Mouse (Mus musculus) limb, embryonic 10.5 days (tissue): ENCODE measurements around the gene Nexn. TPM values are rescaled to one million over a fixed set of nuclear protein-coding genes. Genes with fewer than 3 reads are reported as not detected.

Source experiments
- DNase-seq: peaks from one replicate; pipeline ENCODE4 v3.0.0-alpha.2; 2017; ENCODE audit warnings: low spot score
- H3K27ac ChIP-seq: fragments of 300-500 bp; sonication (generic); 2 replicates; pipeline ENCODE4 v1.5.1; 2016; ENCODE audit warnings: mild to moderate bottlenecking
- H3K27me3 ChIP-seq: fragments of 300-500 bp; sonication (generic); 2 replicates; pipeline ENCODE4 v1.6.1; 2016; ENCODE audit warnings: low read depth, mild to moderate bottlenecking; ENCODE audit not compliant: poor library complexity, severe bottlenecking
- H3K36me3 ChIP-seq: fragments of 300-500 bp; sonication (generic); 2 replicates; pipeline ENCODE4 v1.6.1; 2016; ENCODE audit warnings: mild to moderate bottlenecking, moderate library complexity
- H3K4me1 ChIP-seq: fragments of 300-500 bp; sonication (generic); 2 replicates; pipeline ENCODE4 v1.6.1; 2016
- H3K4me3 ChIP-seq: fragments of 300-500 bp; sonication (generic); 2 replicates; pipeline ENCODE4 v1.5.1; 2016; ENCODE audit warnings: mild to moderate bottlenecking, moderate library complexity
- H3K9me3 ChIP-seq: fragments of 300-500 bp; sonication (generic); replicated peaks from 2 replicates; pipeline ENCODE4 v1.6.1; 2016; ENCODE audit warnings: mild to moderate bottlenecking
- WGBS: fragments of 180-500 bp; shearing (Covaris S2); methylation state at CpG from one replicate; pipeline ENCODE4 v1.1.7; 2016; 5-methylcytosine and 5-hydroxymethylcytosine counted together
- polyA plus RNA-seq: library from polyadenylated mRNA; unstranded; fragments of >200 nt; fragmentation: Nextera tagmentation; extraction: Ambion mirVana; gene quantifications from 2 replicates; pipeline ENCODE4 v1.2.1, GENCODE M21; 2016

The Nexn gene
- polyA plus RNA-seq, 1 experiment from 2014 or later = 3.0 TPM

DNA sequence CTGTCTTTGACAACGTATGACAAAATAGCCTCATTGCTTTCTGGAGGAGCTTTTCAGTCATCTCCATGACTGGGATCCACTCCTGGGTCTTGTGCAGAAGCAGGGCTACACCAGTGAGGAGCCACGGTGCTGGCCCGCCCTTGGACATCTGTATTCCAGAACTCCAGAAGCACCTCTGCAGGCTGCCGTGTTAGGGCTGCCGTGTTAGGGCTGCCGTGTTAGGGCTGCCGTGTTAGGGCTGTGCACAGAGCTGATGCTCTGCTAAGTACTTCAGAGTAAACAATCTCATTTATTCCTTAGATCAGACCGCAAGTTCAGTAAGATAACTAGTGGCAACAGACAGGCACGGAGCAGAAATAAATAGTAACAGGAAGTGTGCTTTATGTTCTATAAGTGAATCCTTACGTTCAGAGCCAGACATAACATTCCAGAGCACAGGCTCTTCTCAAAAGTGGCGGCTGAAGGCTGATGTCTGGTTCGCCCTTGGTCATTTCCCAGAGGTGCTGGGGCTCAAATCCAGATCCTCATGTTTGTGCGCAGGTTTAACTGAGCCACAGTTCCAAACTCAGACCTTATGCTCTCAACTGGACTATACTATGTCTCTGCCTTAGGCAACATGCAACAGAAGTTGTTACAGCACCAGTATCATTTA is 27.5 kb upstream of the Nexn start:
- peaks cover 19% of the 10 kb centered on the region for H3K4me1 ChIP-seq
- WGBS = 80% methylated on average over 13 of the region's 13 CpGs
- DNase-seq = no peak
- H3K27me3 ChIP-seq = no peaks in the 10 kb centered on the region
- H3K4me3 ChIP-seq = no peak overlapping the region
- 0 out of 2 replicates have a peak overlapping the region, but pooled peaks have one; percentile 34 for H3K27ac ChIP-seq
- H3K9me3 ChIP-seq = no peaks in the 10 kb centered on the region
- peaks cover 48% of the 10 kb centered on the region for H3K36me3 ChIP-seq

DNA sequence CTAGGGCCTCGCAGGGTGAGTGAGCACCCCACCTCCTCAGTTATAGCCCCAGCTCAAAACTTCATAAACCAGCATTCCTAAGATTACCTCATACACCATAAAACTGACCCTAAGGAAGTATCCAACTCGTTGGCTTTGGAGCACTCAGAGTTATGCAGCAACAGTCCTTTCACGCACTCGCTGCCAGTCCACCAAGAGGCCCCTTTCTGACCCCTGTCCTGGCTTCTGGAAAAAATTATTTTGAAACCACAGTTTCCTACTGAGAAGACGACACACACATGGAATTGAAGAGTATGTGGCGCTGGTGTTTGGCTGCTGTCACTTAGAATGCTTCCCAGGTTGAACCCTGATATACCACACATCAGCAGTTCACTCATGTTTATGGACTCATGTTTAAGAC is 25.7 kb upstream of the Nexn start:
- DNase-seq = no peak
- Histone ChIP-seq H3K4me1 (peaks cover 19% of the 10 kb centered on the region), H3K27ac (no peak overlapping the region), H3K4me3 (no peak overlapping the region), H3K27me3 (no peaks in the 10 kb centered on the region), H3K9me3 (no peaks in the 10 kb centered on the region), H3K36me3 (peaks cover 57% of the 10 kb centered on the region)
- WGBS = 70% methylated on average over 6 of the region's 6 CpGs

DNA sequence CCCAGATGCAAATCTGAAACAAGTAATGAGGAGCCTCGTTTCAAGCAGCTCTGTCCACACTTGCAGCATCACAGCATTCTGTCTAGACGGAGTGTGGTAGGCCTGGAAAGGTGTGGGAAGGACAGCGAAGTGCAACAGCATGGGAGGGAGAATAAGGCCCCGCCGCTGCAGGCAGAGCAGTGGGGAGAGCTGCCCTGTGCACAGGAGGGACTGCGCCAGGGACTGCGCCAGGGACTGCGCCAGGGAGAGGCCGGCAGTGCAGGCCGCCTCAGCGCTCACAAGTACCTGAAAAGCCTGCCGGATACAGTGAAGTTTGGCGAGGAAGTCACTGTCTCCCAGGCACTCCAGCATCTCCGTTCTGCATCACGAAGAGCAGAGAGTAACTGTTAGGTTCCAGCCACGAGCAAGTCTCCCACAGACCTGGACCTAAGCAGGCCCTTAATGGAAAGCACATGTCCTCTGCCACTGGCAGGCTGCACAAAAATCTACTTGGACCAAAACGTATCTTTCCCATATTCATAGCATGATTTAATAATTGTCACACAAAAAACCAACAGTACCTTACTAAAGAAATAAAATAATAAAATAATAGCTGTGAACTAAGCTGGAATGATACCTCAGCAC is 24.1 kb upstream of the Nexn start:
- no peaks in the 10 kb centered on the region for H3K9me3 ChIP-seq
- peaks cover 19% of the 10 kb centered on the region for H3K4me1 ChIP-seq
- peak overlapping the region; percentile 72 for H3K27ac ChIP-seq
- H3K4me3 ChIP-seq = no peak overlapping the region
- H3K36me3 ChIP-seq = peaks cover 50% of the 10 kb centered on the region
- no peaks in the 10 kb centered on the region for H3K27me3 ChIP-seq
- WGBS = 78% methylated on average over 17 of the region's 17 CpGs
- no peak for DNase-seq

DNA sequence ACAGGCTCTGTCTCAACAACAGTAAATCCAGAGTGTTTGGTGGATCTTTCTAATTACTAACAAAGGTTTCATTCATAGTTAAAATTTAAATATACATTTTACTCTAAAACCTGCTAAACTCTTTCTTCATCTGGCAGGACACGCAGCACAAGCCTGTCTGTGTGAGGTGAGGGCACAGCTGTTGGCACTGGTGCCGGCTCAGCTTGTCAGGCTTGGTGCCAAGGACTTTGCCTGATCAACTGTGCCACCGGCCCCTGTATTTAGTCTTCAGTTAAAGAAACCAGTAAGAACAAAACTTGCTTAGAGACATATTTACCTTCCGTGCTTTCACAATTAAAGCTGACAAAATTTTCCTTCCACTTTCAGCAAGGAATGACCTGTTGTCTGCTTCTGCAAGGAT is 22.6 kb upstream of the Nexn start:
- Histone ChIP-seq H3K36me3 (peaks cover 60% of the 10 kb centered on the region), H3K27me3 (no peaks in the 10 kb centered on the region), H3K4me1 (peaks cover 19% of the 10 kb centered on the region), H3K27ac (no peak overlapping the region), H3K4me3 (no peak overlapping the region), H3K9me3 (no peaks in the 10 kb centered on the region)
- WGBS = 92% methylated on average over 4 of the region's 4 CpGs
- no peak for DNase-seq

DNA sequence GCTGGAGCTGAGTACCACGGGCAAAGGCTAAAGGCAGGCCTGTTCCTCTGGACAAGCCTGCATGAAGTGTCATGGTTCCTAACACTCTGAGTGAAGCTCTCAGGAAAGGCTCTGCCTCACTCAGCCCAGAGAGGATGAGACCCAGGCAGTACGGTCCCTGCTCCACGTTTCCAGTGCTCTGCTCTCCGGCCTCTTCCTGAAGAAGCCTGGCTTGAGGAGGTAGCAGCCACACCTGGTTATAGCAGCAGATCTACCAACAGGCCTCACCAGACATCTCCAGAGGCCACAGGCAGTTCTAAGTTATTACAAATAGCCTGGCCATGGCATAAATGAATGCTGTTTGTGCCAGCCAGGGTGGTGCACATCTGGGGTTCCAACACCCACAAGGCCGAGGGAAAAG is 22.1 kb upstream of the Nexn start:
- Histone ChIP-seq H3K9me3 (no peaks in the 10 kb centered on the region), H3K27me3 (no peaks in the 10 kb centered on the region), H3K4me3 (no peak overlapping the region), H3K36me3 (peaks cover 61% of the 10 kb centered on the region), H3K4me1 (peaks cover 16% of the 10 kb centered on the region), H3K27ac (no peak overlapping the region)
- 88% methylated on average over 5 of the region's 5 CpGs for WGBS
- no peak for DNase-seq

DNA sequence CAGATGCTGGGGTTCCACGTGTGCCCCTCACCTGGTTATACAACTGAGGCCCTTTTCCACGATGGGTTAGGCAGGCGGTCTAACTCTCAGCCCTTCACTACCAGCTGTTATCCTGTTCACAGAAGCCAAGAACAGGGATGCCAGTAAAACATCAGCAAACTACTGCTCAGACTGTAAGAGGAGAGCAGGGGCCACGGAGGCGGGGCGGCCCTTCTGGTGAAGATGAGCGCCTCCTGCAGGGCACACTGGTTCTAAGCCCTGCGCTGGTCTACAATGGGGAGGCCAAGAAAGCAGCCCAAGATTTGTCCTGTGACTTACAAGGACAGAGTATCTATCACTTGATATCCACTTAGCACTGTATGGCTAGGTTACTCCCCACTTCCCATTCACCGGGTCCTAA is 21.7 kb upstream of the Nexn start:
- Histone ChIP-seq H3K27ac (no peak overlapping the region), H3K4me1 (peaks cover 15% of the 10 kb centered on the region), H3K27me3 (no peaks in the 10 kb centered on the region), H3K4me3 (no peak overlapping the region), H3K36me3 (peaks cover 64% of the 10 kb centered on the region), H3K9me3 (no peaks in the 10 kb centered on the region)
- WGBS = 81% methylated on average over 9 of the region's 9 CpGs
- DNase-seq = no peak

DNA sequence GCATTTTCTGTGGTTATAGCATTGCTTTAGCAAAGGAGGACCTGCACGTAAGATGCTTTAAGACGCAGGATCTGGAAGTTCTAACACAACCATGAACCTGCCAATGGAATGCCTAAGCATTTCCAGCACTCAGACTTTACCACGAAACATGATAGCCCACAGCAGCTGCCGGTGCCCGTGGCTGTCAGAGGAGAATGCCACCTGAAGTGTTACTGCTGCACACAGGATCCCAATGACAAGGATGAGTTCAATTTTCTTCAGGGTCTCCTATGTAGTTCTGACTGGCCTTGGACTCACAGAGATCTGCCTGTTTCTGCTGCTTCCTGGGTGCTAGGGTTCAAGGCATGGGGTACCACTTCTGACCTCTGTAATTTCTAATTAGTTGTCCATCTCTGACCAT is 18.6 kb upstream of the Nexn start:
- H3K36me3 ChIP-seq = peaks cover 66% of the 10 kb centered on the region
- DNase-seq = no peak
- WGBS = 88% methylated on average over 5 of the region's 5 CpGs
- no peaks in the 10 kb centered on the region for H3K9me3 ChIP-seq
- H3K4me1 ChIP-seq = no peaks in the 10 kb centered on the region
- no peak overlapping the region for H3K27ac ChIP-seq
- no peak overlapping the region for H3K4me3 ChIP-seq
- H3K27me3 ChIP-seq = no peaks in the 10 kb centered on the region

DNA sequence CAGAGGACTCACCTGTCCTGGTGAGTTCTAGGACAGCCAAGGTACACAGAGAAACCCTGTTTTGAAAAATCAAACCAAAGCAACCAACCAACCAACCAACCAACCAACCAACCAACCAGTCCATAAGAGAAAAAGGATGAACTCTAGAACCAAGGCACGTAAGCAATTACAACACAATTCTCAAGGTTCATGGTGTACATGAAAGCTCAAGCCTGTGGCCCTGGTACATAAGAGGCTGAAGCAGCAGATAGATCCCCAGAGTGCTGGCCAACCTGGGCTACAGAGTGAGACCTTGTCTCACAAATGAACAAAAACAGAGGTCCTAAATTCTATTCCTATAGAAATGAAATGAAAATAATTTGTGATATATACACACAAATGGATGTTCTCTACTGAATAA is 18.2 kb upstream of the Nexn start:
- WGBS = 100% methylated on average over 1 of the region's 1 CpGs
- no peaks in the 10 kb centered on the region for H3K4me1 ChIP-seq
- peaks cover 65% of the 10 kb centered on the region for H3K36me3 ChIP-seq

DNA sequence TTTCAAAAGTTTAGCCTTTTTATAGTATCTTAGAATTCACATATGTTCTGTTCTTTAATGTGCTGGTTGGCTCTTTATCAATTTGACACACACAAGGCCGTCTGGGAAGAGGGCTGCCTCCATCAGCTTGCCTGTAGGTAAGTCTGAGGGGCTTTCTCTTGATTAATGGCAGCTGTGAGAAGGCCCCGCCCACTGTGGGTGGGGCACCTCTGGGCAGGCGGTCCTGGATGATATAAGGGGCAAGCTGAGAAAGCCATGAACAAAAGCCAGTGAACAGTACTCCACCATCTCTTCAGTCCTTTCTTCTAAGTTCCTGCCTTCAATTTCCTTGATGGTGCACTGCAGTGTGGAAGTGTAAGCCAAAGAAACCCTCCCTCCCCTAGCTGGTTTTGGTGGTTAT is 16.0 kb upstream of the Nexn start:
- 37% methylated on average over 3 of the region's 3 CpGs for WGBS
- H3K4me3 ChIP-seq = no peak overlapping the region
- peak; percentile 56 for DNase-seq
- H3K27ac ChIP-seq = no peak overlapping the region
- no peaks in the 10 kb centered on the region for H3K9me3 ChIP-seq
- H3K36me3 ChIP-seq = peaks cover 46% of the 10 kb centered on the region
- H3K27me3 ChIP-seq = no peaks in the 10 kb centered on the region
- H3K4me1 ChIP-seq = no peaks in the 10 kb centered on the region

More for the DNA sequence above, 18.2 kb upstream of the Nexn start:
- Histone ChIP-seq H3K27ac (no peak overlapping the region), H3K27me3 (no peaks in the 10 kb centered on the region), H3K4me3 (no peak overlapping the region), H3K9me3 (no peaks in the 10 kb centered on the region)
- no peak for DNase-seq

DNA sequence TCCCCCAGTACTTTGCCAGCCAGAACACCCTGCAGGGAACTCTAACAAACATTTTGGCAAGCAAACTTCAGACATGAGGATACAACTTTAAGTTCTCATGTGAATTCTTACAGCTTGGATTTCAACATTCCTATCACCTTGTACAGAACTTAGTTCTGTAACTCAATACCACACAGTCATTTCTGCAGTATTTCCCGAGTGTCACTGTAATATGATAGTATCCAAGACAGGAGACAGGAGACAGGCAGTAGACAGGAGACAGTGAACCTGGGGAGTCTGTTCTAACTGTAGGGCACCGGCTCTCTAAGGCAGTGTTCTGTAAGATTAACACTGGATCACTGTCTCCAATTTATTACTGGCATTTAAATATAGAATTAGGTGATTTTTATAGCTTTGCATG is 12.3 kb upstream of the Nexn start:
- Histone ChIP-seq H3K27me3 (no peaks in the 10 kb centered on the region), H3K27ac (no peak overlapping the region), H3K36me3 (peaks cover 33% of the 10 kb centered on the region), H3K4me1 (no peaks in the 10 kb centered on the region), H3K9me3 (no peaks in the 10 kb centered on the region), H3K4me3 (no peak overlapping the region)
- DNase-seq = no peak
- WGBS = 56% methylated on average over 2 of the region's 2 CpGs

DNA sequence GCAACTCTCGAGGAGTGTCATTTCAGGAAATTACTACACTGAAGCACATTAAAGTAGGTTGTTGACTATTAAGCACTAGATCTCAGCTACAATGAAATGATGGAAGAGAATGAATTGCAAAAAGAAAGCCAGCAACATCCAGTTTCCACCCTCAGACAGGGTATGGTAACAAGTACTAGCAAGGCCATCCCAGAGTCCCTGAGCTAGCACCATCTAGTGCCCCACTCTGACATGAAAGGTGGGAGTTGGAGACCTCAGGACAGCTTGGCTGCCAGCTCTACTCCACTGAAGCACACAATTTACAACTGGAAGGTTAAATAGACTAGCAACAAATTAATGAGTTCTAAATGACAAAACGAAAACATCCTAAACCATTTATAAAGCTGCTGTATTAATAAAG is 11.8 kb upstream of the Nexn start:
- no peaks in the 10 kb centered on the region for H3K4me1 ChIP-seq
- no peak overlapping the region for H3K27ac ChIP-seq
- H3K36me3 ChIP-seq = peaks cover 31% of the 10 kb centered on the region
- H3K4me3 ChIP-seq = no peak overlapping the region
- WGBS = 91% methylated on average over 2 of the region's 2 CpGs
- DNase-seq = no peak
- H3K27me3 ChIP-seq = no peaks in the 10 kb centered on the region
- H3K9me3 ChIP-seq = no peaks in the 10 kb centered on the region

DNA sequence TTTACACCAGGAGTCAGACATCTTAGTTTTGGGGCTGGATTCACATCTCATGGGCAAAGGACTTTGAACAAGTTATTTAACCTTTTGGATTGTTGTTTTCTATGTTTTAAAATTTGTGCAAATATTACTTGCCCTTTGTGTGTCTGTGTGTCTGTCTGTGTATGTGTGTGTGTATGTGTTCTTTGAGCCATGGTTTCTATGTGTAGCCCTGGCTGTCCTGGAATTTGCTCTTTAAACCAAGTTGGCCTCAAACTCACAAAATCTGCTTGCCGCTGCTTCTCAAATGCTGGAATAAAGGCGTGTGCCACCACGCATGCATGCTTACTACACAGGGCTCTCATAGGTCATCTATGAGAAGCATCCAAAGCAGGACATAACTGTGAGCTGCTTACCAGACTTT is 10.8 kb upstream of the Nexn start:
- Histone ChIP-seq H3K27me3 (no peaks in the 10 kb centered on the region), H3K4me3 (no peak overlapping the region), H3K9me3 (no peaks in the 10 kb centered on the region), H3K36me3 (peaks cover 22% of the 10 kb centered on the region), H3K4me1 (no peaks in the 10 kb centered on the region), H3K27ac (no peak overlapping the region)
- 98% methylated on average over 3 of the region's 3 CpGs for WGBS
- DNase-seq = no peak

DNA sequence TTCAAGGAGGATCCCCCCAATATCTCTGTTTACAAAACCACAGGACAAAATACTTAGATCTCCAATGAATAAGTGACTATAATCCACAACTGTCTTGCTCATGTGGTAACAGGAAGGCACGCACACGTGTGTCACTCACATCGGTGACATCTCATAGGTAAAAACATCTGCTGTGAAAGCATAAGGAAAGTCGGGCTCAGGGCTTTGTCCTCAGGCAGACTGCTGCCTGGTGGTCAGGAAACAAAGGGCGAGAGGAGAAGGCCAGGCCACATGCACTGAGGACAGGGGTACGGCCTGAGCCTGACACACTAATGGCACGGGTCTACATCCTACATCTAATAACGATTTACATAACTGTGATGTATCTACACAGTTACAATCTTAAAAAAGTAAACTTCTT is 8.9 kb upstream of the Nexn start:
- 85% methylated on average over 8 of the region's 8 CpGs for WGBS
- Histone ChIP-seq H3K9me3 (no peaks in the 10 kb centered on the region), H3K27ac (no peak overlapping the region), H3K27me3 (no peaks in the 10 kb centered on the region), H3K4me1 (no peaks in the 10 kb centered on the region), H3K36me3 (peaks cover 16% of the 10 kb centered on the region), H3K4me3 (no peak overlapping the region)
- DNase-seq = no peak
